ENCODE assay signal across 9 mouse cellular contexts in genomic region chr11:99133285-99133897, GRCm38 (mm10). TPM values are rescaled to one million over a fixed set of nuclear protein-coding genes. Genes with fewer than 3 reads are reported as not detected.
DNase-seq lines count a peak whose midpoint lies in the region; ATAC-seq and TF ChIP-seq lines count a peak whose summit lies in the region.
"Had no signal": no experiment of that assay in that cellular context is flagged by ENCODE, and none has a peak within 500 bp of the region (broad histone marks: within the 10 kb centered on the region; RNA-seq: fewer than 3 reads in every experiment).

No protein-coding gene starts in this region.

- WGBS in heart, embryonic 11.5 days (ENCODE audit: insufficient replicate concordance) = 18% methylated on average over 5 of the region's 5 CpGs
- WGBS in lung, embryonic 14.5 days = 15% methylated on average over 5 of the region's 5 CpGs
- WGBS in embryonic facial prominence, embryonic 13.5 days = 12% methylated on average over 5 of the region's 5 CpGs

- H3K4me2 ChIP-seq in heart, embryonic 11.5 days = no peak overlapping the region
- no peak overlapping the region for H3K4me2 ChIP-seq in lung, embryonic 14.5 days
- no peak overlapping the region for H3K4me2 ChIP-seq in embryonic facial prominence, embryonic 13.5 days
- H3K4me2 ChIP-seq: hindbrain, embryonic 15.5 days had no signal

- no peak overlapping the region for H3K9ac ChIP-seq in heart, embryonic 11.5 days (ENCODE audit: low read depth, low read length)
- no peak overlapping the region for H3K9ac ChIP-seq in lung, embryonic 14.5 days
- 0 out of 2 replicates have a peak overlapping the region, but pooled peaks have one; percentile 1 for H3K9ac ChIP-seq in embryonic facial prominence, embryonic 13.5 days
- H3K9ac ChIP-seq: hindbrain, embryonic 15.5 days had no signal

- H3K4me3 ChIP-seq in heart, embryonic 11.5 days (ENCODE audit: low read depth, low read length) = no peak overlapping the region
- H3K4me3 ChIP-seq in lung, embryonic 14.5 days (ENCODE audit: low read depth, low read length) = no peak overlapping the region
- no peak overlapping the region for H3K4me3 ChIP-seq in embryonic facial prominence, embryonic 13.5 days
- H3K4me3 ChIP-seq: hindbrain, embryonic 15.5 days had no signal

- peaks cover 27% of the 10 kb centered on the region for H3K4me1 ChIP-seq in heart, embryonic 11.5 days (ENCODE audit: control insufficient read depth, insufficient read depth, low read length)
- peaks cover 23% of the 10 kb centered on the region for H3K4me1 ChIP-seq in lung, embryonic 14.5 days (ENCODE audit: insufficient read depth)
- H3K4me1 ChIP-seq in embryonic facial prominence, embryonic 13.5 days = peaks cover 64% of the 10 kb centered on the region

- no peak for DNase-seq in heart, adult 8-10 months (ENCODE audit: low spot score)
- DNase-seq in lung, embryonic 14.5 days = peak; percentile 81
- DNase-seq in lung, postnatal 36 days = no peak
- DNase-seq in spleen, postnatal 4 days (ENCODE audit: low spot score in 2 of 2) = no peak
- no peak for DNase-seq in layer of hippocampus, postnatal 10 days (ENCODE audit: low spot score in 2 of 2)

- H3K9me3 ChIP-seq in heart, embryonic 11.5 days (replicated peaks; ENCODE audit: control insufficient read depth, low read length) = no peaks in the 10 kb centered on the region
- no peaks in the 10 kb centered on the region for H3K9me3 ChIP-seq in lung, embryonic 14.5 days (ENCODE audit: low read depth, low read length)
- no peaks in the 10 kb centered on the region for H3K9me3 ChIP-seq in embryonic facial prominence, embryonic 13.5 days
- H3K9me3 ChIP-seq: hindbrain, embryonic 15.5 days had no signal

- 0 out of 2 replicates have a peak, but pooled peaks have one; percentile 10 for TF ChIP-seq CTCF in lung, embryonic 14.5 days (IDR thresholded peaks at IDR 0.05; ENCODE audit: low read depth)

- ATAC-seq in heart, embryonic 11.5 days (replicated peaks; ENCODE audit: insufficient number of reproducible peaks, low FRiP score, low TSS enrichment) = no peak
- peak; percentile 39 for ATAC-seq in lung, embryonic 14.5 days (ENCODE audit: insufficient read depth)
- no peak for ATAC-seq in embryonic facial prominence, embryonic 13.5 days (ENCODE audit: insufficient number of reproducible peaks, insufficient read depth, low FRiP score, low TSS enrichment, low read depth)
- ATAC-seq in megakaryocyte progenitor cell, adult 5-6 weeks (replicated peaks; ENCODE audit: poor library complexity) = peak; percentile 52

- H3K27me3 ChIP-seq in heart, embryonic 11.5 days (ENCODE audit: control insufficient read depth, insufficient read depth, low read length) = no peaks in the 10 kb centered on the region
- H3K27me3 ChIP-seq in lung, embryonic 14.5 days (ENCODE audit: insufficient read depth, low read length) = no peaks in the 10 kb centered on the region
- H3K27me3 ChIP-seq in embryonic facial prominence, embryonic 13.5 days = no peaks in the 10 kb centered on the region
- H3K27me3 ChIP-seq: hindbrain, embryonic 15.5 days had no signal

- peak overlapping the region; percentile 50 for H3K27ac ChIP-seq in heart, embryonic 11.5 days (ENCODE audit: low read depth, low read length)
- H3K27ac ChIP-seq in lung, embryonic 14.5 days (ENCODE audit: low read depth) = peak overlapping the region; percentile 69
- peak overlapping the region; percentile 90 for H3K27ac ChIP-seq in embryonic facial prominence, embryonic 13.5 days
- H3K27ac ChIP-seq: hindbrain, embryonic 15.5 days had no signal

- H3K36me3 ChIP-seq in heart, embryonic 11.5 days (ENCODE audit: control insufficient read depth, insufficient read depth, low read length) = no peaks in the 10 kb centered on the region
- no peaks in the 10 kb centered on the region for H3K36me3 ChIP-seq in lung, embryonic 14.5 days (ENCODE audit: insufficient read depth)
- H3K36me3 ChIP-seq in embryonic facial prominence, embryonic 13.5 days = no peaks in the 10 kb centered on the region
- H3K36me3 ChIP-seq: hindbrain, embryonic 15.5 days had no signal

RNA-seq across cellular contexts. Expression of gene Ccr7, which starts 21.5 kb away (rescaled TPM):
- 0.21 and 0.36 TPM in 2 replicates for polyA plus RNA-seq in heart, embryonic 11.5 days (2014; fragmentation: Nextera tagmentation; extraction: Ambion mirVana)
- under 1 TPM in 3 of 4 experiments, not detected in 1; 0.14 to 0.57 (median 0.25) TPM for total RNA-seq in heart, adult 8-10 months (2022)
- polyA plus RNA-seq in lung, embryonic 14.5 days (2014; fragmentation: Nextera tagmentation; extraction: Ambion mirVana) = 0.30 and 0.45 TPM in 2 replicates
- 0.30 and 0.69 TPM in 2 replicates for polyA plus RNA-seq in embryonic facial prominence, embryonic 13.5 days (2015; fragmentation: Nextera tagmentation; extraction: Ambion mirVana)
- total RNA-seq in megakaryocyte progenitor cell, adult 5-6 weeks (2015) = 0.17 and 0.22 TPM in 2 replicates
- total RNA-seq in megakaryocyte progenitor cell, adult 5-6 weeks (2017) = not detected in 2 replicates
- not detected for total RNA-seq in layer of hippocampus, postnatal 10 days (2021)

RNA-seq across cellular contexts. Expression of gene Tns4, which starts 44.3 kb away (rescaled TPM):
- polyA plus RNA-seq in heart, embryonic 11.5 days (2014; fragmentation: Nextera tagmentation; extraction: Ambion mirVana) = 0.13 TPM in 1 of 2 replicates, not detected in the other
- under 1 TPM; 0.06 to 0.43 (median 0.16) TPM for total RNA-seq in heart, adult 8-10 months (2022)
- 0.39 and 0.47 TPM in 2 replicates for polyA plus RNA-seq in lung, embryonic 14.5 days (2014; fragmentation: Nextera tagmentation; extraction: Ambion mirVana)
- 0.53 and 0.73 TPM in 2 replicates for polyA plus RNA-seq in embryonic facial prominence, embryonic 13.5 days (2015; fragmentation: Nextera tagmentation; extraction: Ambion mirVana)
- 2.1 and 2.4 TPM in 2 replicates for total RNA-seq in megakaryocyte progenitor cell, adult 5-6 weeks (2015)
- 1.4 and 1.8 TPM in 2 replicates for total RNA-seq in megakaryocyte progenitor cell, adult 5-6 weeks (2017)
- under 1 TPM; 0.09 to 0.11 TPM for total RNA-seq in layer of hippocampus, postnatal 10 days (2021)

Comparison
In these comparisons a context has a peak if more than half of its experiments do, and no peak if none do; other contexts are left out.
1. ATAC-seq: peak in lung, embryonic 14.5 days (single experiment) and megakaryocyte progenitor cell, adult 5-6 weeks (single experiment); none in heart, embryonic 11.5 days (single experiment) and embryonic facial prominence, embryonic 13.5 days (single experiment).
2. Peak in every context shown above with its lines, with median percentiles within 50 percentile points of each other: H3K27ac ChIP-seq.